Mouse (Mus musculus): ENCODE measurements around the gene Htt.

Gene Htt

GRCm38 (mm10) chr5:34931091-34931490 lies 169.6 kb downstream of the Htt start:
- no peak for DNase-seq (ENCODE audit: low read depth, low spot score)

GRCm38 (mm10) chr5:34931516-34932457 lies 170.2 kb downstream of the Htt start:
- no peak for DNase-seq (ENCODE audit: low read depth, low spot score)

- no peak for DNase-seq (ENCODE audit: low read depth, low spot score)
These were observed 170.9 kb downstream of the Htt start for GRCm38 (mm10) chr5:34932458-34932806.

- DNase-seq (ENCODE audit: low read depth, low spot score), result no peak
These were observed 171.9 kb downstream of the Htt start for GRCm38 (mm10) chr5:34933461-34933860.

GRCm38 (mm10) chr5:34941710-34942470 lies 180.3 kb downstream of the Htt start:
- DNase-seq (ENCODE audit: low read depth, low spot score), result no peak

- DNase-seq (ENCODE audit: low read depth, low spot score), result no peak
These were observed 181.9 kb downstream of the Htt start for GRCm38 (mm10) chr5:34943428-34943827.

- DNase-seq (ENCODE audit: low read depth, low spot score), result peak; percentile 38
These were observed 187.6 kb downstream of the Htt start, which contains the start of gene Rgs12 for GRCm38 (mm10) chr5:34948861-34949760. Gene Rgs12 (plus strand): TSS chr5:34949445.

GRCm38 (mm10) chr5:34949769-34950211 lies 188.2 kb downstream of the Htt start:
- no peak for DNase-seq (ENCODE audit: low read depth, low spot score)

GRCm38 (mm10) chr5:34950486-34951160 lies 189.1 kb downstream of the Htt start:
- DNase-seq (ENCODE audit: low read depth, low spot score), result no peak

- DNase-seq (ENCODE audit: low read depth, low spot score), result no peak
These were observed 189.8 kb downstream of the Htt start for GRCm38 (mm10) chr5:34951161-34951834.

GRCm38 (mm10) chr5:34954508-34954907 lies 193.0 kb downstream of the Htt start:
- DNase-seq (ENCODE audit: low read depth, low spot score), result no peak

GRCm38 (mm10) chr5:34955630-34956029 lies 194.1 kb downstream of the Htt start:
- no peak for DNase-seq (ENCODE audit: low read depth, low spot score)

GRCm38 (mm10) chr5:34956151-34956550 lies 194.6 kb downstream of the Htt start:
- DNase-seq (ENCODE audit: low read depth, low spot score), result no peak

GRCm38 (mm10) chr5:34957015-34957414 lies 195.5 kb downstream of the Htt start:
- DNase-seq (ENCODE audit: low read depth, low spot score), result no peak

- no peak for DNase-seq (ENCODE audit: low read depth, low spot score)
These were observed 198.5 kb downstream of the Htt start for GRCm38 (mm10) chr5:34960021-34960420.

All from retina, adult 2 months (tissue).